Mouse (Mus musculus): ENCODE results near the gene Abr. TPM values are rescaled to one million over a fixed set of nuclear protein-coding genes. Genes with fewer than 3 reads are reported as not detected.

Abr gene
- polyA plus RNA-seq, 1 experiment from 2014 or later, result 32.3 TPM

- Histone ChIP-seq H3K4me3 (ENCODE audit: low read depth, low read length) (no peak overlapping the region), H3K9ac (replicated peaks; ENCODE audit: low read length) (no peak overlapping the region; the same call in 1 of the 2 replicates), H3K36me3 (replicated peaks; ENCODE audit: control insufficient read depth, insufficient read depth, low read depth, low read length) (no peaks in the 10 kb centered on the region), H3K27me3 (ENCODE audit: control insufficient read depth, insufficient read depth, low read length) (no peaks in the 10 kb centered on the region), H3K4me2 (ENCODE audit: low read depth, low read length) (no peak overlapping the region), H3K9me3 (replicated peaks; ENCODE audit: control insufficient read depth, low read length) (no peaks in the 10 kb centered on the region), H3K4me1 (ENCODE audit: control insufficient read depth, insufficient read depth, low read length) (peaks cover 7% of the 10 kb centered on the region), H3K27ac (replicated peaks; ENCODE audit: low read depth, low read length) (no peak overlapping the region)
- ATAC-seq (replicated peaks; ENCODE audit: insufficient number of reproducible peaks, low FRiP score, low TSS enrichment, low read depth), result no peak
- no peak for DNase-seq (ENCODE audit: low spot score)
- 58% methylated on average over 6 of the region's 6 CpGs for WGBS
These were observed 249.6 kb downstream of the Abr start for GRCm38 (mm10) chr11:76372534-76372933.

- ATAC-seq (replicated peaks; ENCODE audit: insufficient number of reproducible peaks, low FRiP score, low TSS enrichment, low read depth) (no peak), DNase-seq (ENCODE audit: low spot score) (no peak)
- Histone ChIP-seq H3K27me3 (ENCODE audit: control insufficient read depth, insufficient read depth, low read length) (no peaks in the 10 kb centered on the region), H3K9ac (replicated peaks; ENCODE audit: low read length) (no peak overlapping the region; the same call in 1 of the 2 replicates), H3K27ac (replicated peaks; ENCODE audit: low read depth, low read length) (no peak overlapping the region), H3K9me3 (replicated peaks; ENCODE audit: control insufficient read depth, low read length) (no peaks in the 10 kb centered on the region), H3K4me2 (ENCODE audit: low read depth, low read length) (no peak overlapping the region), H3K4me1 (ENCODE audit: control insufficient read depth, insufficient read depth, low read length) (peaks cover 7% of the 10 kb centered on the region), H3K36me3 (replicated peaks; ENCODE audit: control insufficient read depth, insufficient read depth, low read depth, low read length) (no peaks in the 10 kb centered on the region), H3K4me3 (ENCODE audit: low read depth, low read length) (no peak overlapping the region)
- 75% methylated on average over 2 of the region's 2 CpGs for WGBS
These were observed 250.0 kb downstream of the Abr start for GRCm38 (mm10) chr11:76372120-76372519.

DNA sequence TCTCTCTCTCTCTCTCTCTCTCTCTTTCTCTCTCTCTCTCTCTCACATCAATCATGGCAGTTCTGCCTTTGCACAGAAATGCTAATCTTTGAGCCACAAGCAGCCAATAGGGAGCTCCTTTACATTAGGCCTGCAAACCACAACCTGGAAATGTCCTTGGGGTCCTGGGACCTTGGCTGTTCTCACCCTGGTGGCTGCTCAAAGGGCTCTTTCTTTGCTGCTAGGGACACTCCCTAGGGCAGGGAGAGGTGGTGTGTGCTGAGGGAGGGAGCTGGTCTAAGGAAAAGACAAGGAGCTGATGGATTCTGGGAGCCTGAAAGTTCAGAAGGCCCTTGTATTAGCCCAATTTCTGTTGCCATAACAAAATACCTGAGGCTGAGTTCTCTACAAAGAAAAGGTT is 251.6 kb downstream of the Abr start:
- DNase-seq (ENCODE audit: low spot score), result no peak
- Histone ChIP-seq H3K27ac (replicated peaks; ENCODE audit: low read depth, low read length) (no peak overlapping the region), H3K36me3 (replicated peaks; ENCODE audit: control insufficient read depth, insufficient read depth, low read depth, low read length) (no peaks in the 10 kb centered on the region)

More for the DNA sequence above, 251.6 kb downstream of the Abr start:
- H3K4me2 ChIP-seq (ENCODE audit: low read depth, low read length), result no peak overlapping the region
- no peaks in the 10 kb centered on the region for H3K9me3 ChIP-seq (replicated peaks; ENCODE audit: control insufficient read depth, low read length)
- H3K4me1 ChIP-seq (ENCODE audit: control insufficient read depth, insufficient read depth, low read length), result peaks cover 7% of the 10 kb centered on the region
- no peak for ATAC-seq (replicated peaks; ENCODE audit: insufficient number of reproducible peaks, low FRiP score, low TSS enrichment, low read depth)
- H3K4me3 ChIP-seq (ENCODE audit: low read depth, low read length), result no peak overlapping the region
- H3K27me3 ChIP-seq (ENCODE audit: control insufficient read depth, insufficient read depth, low read length), result no peaks in the 10 kb centered on the region
- H3K9ac ChIP-seq (replicated peaks; ENCODE audit: low read length), result no peak overlapping the region

Other genes with a start within 250 kb of the Abr start
- 40.0 and 41.8 TPM in 2 replicates for gene Nxn, start 223.2 kb downstream of the Abr start, polyA plus RNA-seq (2014; fragmentation: Nextera tagmentation; extraction: Ambion mirVana)
- 138 TPM in 2 replicates for gene Timm22, start 215.4 kb downstream of the Abr start, polyA plus RNA-seq (2014; fragmentation: Nextera tagmentation; extraction: Ambion mirVana)
- not detected in 2 replicates for gene Bhlha9, start 50.2 kb upstream of the Abr start, polyA plus RNA-seq (2014; fragmentation: Nextera tagmentation; extraction: Ambion mirVana)
- 0.24 TPM in 1 of 2 replicates, not detected in the other for gene Trarg1, start 57.5 kb upstream of the Abr start, polyA plus RNA-seq (2014; fragmentation: Nextera tagmentation; extraction: Ambion mirVana)
- 28.5 and 29.7 TPM in 2 replicates for gene Gosr1, start 141.3 kb upstream of the Abr start, polyA plus RNA-seq (2014; fragmentation: Nextera tagmentation; extraction: Ambion mirVana)
- gene Cpd, start 224.7 kb upstream of the Abr start, polyA plus RNA-seq (2014; fragmentation: Nextera tagmentation; extraction: Ambion mirVana), result 14.3 and 15.0 TPM in 2 replicates

Data from embryonic facial prominence, embryonic 11.5 days (tissue).